Mouse (Mus musculus): ENCODE data around the gene Nup210.

Gene Nup210

DNA sequence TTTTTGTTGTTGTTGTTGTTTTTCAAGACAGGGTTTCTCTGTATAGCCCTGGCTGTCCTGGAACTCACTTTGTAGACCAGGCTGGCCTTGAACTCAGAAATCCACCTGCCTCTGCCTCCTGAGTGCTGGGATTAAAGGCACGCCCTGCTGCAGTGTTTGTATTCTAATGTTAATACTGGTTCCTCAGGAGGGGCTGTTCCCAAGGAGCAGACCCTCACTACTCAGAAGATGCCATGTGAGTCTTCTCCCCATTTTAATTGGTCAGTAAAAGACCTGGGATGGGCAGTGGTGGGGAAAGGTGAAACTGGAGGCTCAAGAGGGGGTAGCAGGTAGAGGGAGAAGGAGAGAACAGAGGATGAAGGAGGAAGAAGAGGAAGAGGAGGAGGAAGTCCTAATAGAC is 13.2 kb downstream of the Nup210 start:
- WGBS, result 97% methylated on average over 1 of the region's 1 CpGs

GRCm38 (mm10) chr6:91100621-91101020 is 16.0 kb downstream of the Nup210 start:
- 86% methylated on average over 5 of the region's 5 CpGs for WGBS

- 98% methylated on average over 3 of the region's 3 CpGs for WGBS
These were observed 18.8 kb downstream of the Nup210 start for GRCm38 (mm10) chr6:91097879-91098278.

DNA sequence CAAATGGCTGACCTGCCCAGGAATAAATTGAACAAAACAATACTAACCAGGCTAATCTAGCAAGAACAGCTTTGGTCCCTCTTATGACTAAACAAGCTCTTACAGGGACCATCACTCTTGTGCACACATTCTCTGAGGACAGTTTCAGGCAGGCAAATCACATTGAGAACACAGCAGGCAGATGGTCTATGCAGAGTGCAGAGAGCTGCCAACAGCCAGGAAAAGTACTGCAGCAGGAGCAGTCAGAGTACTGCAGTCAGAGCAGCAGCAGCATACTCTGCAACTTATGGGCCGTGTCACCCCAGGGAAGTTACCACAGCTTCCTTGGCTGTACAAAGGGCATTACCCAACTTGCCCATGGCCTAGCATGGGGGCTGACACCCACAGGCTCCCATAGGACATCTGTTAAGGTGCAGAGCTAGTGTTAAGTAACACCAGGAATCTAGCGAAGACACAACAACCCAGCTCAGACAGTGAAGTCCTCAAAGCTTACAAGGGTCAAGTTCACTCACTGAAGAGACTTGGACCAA is 21.5 kb downstream of the Nup210 start:
- WGBS, result 58% methylated on average over 2 of the region's 2 CpGs

DNA sequence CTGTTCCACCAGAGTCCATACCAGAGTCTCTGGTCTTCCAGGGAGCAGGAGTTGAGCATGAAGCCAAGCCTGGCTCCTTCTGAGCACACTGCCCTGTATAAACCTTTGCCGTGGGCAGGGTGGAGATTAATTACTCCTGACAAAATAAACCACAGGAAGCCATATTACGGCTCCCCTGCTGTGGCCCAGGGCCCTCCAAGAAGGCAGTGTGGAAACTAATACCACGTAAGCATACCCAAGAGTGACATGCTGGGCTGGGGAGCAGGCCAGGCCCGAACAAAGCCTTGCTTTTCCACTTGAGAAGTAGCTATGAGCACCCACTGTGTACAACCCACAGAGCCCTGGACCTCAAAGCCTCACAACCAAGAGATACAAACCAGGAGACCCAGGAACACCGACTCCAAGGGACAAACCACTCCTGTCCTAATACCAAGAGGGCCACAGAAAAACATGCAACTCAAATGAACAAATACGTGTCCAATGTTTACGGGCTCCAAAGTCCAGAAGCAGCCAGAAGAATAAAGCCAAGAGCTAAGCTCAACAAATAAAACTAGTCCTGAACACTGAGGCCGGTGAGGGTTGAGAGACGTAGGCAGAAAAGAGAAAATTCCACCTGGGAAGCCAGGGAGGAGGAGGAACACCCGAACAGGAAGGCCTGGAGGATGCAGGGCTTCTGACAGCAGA is 24.3 kb downstream of the Nup210 start:
- WGBS, result 80% methylated on average over 10 of the region's 10 CpGs

DNA sequence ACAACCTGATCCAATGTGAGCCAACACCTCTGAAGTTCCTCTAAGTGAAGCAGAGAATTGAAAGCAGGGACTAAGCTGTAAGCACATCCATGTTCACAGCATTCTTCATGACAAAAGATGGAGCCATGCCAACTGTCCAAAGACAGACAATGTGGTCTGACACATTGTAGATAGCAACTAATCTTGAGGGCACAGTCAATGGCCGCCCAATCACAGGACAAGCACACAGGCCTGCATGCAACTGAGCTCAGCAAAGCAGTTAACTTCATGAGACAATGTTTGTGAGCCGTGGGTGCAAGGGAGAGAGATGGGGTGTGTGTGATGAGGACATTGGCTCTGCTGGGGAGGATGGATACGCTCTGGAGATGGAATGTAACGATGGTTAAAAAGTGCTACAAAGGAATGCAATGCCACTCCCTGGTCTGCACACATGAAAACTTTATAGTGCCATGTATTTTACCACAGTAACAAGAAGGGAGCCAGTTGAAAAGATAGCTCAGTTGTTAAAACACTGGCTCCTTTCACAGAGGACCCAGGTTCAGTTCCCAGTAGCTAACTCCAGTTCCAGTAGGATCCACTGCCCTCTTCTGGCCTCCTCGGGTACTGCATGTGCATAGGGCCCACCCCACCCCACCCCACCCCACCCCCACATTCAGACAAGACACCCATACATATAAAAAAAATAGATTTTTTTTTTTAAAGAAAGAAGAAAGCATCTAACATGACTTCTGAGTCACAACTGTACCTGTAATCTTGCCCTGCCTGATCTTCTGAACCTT is 31.3 kb downstream of the Nup210 start:
- WGBS, result 86% methylated on average over 5 of the region's 5 CpGs

DNA sequence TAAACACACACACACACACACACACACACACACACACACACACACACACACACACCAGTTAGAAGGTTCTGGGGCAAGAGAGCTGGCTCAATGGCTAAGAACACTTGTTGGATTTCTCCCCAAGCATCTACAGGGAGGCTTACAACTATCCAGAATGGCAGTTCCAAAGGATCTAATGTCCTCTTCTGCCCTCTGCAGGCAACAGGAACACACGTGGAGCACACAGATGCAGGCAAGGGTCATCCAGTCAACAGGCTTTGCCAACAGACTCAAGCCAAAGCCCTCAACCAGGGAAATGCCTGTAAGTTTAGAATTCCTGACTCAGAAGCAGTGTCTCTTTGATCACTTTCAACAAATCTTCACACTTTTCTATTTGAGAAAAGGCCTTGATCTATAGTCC is 36.6 kb downstream of the Nup210 start:
- 27% methylated on average over 1 of the region's 1 CpGs for WGBS

- WGBS, result 28% methylated on average over 9 of the region's 9 CpGs
These were observed 40.4 kb downstream of the Nup210 start for GRCm38 (mm10) chr6:91076249-91076648.

- 97% methylated on average over 1 of the region's 1 CpGs for WGBS
These were observed 48.1 kb downstream of the Nup210 start for GRCm38 (mm10) chr6:91068511-91068910.

DNA sequence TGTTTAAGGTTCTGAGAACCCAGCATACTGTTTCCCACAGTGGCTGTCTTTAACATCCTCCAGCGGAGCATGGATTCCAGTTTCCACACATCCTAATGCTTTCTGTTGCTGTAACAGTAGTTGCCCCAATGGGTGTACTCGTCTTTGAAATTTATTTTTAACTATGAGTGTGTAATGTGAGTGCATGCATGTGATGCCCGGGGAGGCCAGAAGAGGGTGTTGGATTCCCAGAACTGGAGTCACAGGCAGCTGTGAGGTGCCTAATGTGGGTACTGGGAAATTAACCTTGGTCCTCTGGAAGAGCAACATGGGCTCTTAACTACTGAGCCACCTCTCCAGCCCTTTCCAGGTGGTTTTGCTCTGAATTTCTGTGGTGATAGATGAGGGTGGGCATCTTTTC is 49.6 kb downstream of the Nup210 start:
- WGBS, result 68% methylated on average over 3 of the region's 3 CpGs

GRCm38 (mm10) chr6:91061296-91061695 is 55.3 kb downstream of the Nup210 start:
- 74% methylated on average over 2 of the region's 2 CpGs for WGBS

GRCm38 (mm10) chr6:91059711-91060110 is 56.9 kb downstream of the Nup210 start:
- 69% methylated on average over 2 of the region's 2 CpGs for WGBS

DNA sequence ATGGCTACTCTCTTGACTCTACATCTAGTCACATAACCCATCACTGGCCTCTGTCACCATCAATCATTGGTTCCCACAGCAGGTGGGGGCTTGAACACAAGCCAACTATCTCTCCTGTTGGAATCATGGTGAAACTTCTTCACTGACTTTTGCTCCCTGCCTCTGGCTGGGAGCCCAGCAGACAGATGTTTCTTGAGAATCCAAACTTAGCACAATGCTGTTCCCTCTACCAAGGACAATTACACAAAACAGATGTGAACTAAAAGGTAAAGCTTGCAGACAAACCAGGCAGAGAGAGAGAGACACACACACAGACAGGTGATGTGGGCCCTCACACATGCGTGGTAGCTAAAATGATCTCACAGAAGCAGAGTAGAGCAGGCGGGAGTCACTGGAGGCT is 58.6 kb downstream of the Nup210 start:
- WGBS, result 88% methylated on average over 2 of the region's 2 CpGs

DNA sequence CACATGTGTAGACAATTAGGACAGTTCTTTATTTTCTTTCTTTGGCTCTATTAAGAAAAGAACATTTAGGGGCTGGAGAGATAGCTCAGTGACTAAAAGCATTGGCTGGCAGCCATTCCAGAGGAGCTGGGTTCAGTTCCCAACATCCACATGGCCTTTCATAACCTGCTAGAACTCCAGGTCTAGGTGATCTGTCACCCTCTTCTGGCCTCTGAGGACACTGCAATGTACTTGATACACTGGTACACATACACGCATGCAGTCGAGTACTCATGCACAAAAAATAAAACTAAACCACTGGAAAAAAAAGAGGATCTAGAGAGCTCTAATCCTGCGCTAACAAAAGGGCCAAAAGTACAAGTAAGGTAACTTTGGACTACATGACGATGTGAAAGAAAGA is 64.1 kb downstream of the Nup210 start:
- 96% methylated on average over 4 of the region's 4 CpGs for WGBS

DNA sequence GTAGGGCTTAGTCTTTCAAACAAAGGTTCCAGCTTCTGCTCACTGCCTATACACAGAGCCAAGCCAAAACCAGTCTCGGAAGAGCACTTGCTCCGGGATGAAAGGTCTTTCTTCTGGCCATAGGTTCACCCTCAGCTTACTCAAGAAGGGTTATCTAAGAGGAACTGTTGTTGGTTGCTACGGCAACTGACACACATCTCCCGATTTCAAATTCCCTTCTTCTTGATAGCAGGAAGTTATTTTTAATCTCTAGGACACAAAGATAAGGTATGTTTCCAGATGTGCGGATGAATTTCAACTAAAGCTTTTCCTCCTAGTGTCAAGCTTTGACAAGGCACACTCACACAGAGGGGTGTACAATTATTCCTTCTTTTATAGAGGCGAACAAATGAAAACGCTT is 68.6 kb downstream of the Nup210 start:
- WGBS, result 78% methylated on average over 7 of the region's 7 CpGs

DNA sequence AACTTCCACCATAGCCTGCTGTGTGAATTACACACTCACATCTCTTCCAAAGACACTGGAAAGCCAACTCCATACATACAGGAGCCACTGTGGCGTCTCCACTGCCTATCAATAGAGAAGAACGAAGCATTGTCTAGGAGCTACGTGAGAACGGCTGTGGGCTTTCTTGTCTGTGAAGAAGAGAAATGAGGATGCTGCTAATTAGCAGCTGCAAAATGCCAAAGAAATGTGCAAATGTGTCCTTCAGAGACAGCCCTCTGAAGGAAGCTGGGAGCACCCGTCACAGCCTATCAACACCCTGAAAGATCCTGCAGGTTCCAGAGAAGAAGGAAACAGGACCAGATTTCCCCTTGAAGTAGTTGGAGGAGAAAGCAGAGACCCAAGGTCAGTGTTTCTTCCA is 69.2 kb downstream of the Nup210 start:
- WGBS, result 43% methylated on average over 5 of the region's 5 CpGs

GRCm38 (mm10) chr6:91046184-91046583 is 70.4 kb downstream of the Nup210 start:
- 83% methylated on average over 5 of the region's 5 CpGs for WGBS

DNA sequence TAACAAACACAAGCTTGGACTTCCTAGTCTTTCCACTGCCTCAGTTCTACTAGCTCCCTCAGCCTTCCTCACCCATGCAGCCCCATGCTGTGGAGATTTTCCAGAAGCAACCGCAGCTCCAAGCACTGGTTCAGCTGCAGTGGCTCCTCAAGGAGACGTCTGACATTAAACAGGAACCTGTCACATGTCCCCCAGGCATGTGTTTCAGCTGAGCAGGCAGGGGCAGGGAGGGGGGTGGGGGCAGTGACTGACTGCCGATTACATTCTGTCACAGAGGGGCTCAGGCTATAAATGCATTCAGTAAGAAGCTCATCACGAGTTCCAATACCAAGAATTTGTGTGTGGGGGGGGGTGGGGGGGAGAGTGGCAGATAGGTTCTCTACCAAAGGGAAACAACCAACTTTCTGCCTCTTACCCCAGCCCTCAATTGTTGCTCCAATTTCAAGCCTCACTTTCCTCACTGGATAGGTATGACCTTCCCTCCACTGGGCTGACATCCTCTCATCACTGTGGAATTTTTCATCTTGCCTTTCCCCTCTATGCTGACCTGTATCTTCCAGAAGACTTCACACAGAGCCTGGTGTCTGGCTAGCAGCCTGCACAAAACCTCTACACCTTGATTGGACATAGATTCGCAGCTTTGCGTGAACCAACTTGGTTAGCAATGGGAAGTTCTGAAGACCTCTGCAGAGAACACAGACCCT is 71.8 kb downstream of the Nup210 start:
- 65% methylated on average over 6 of the region's 6 CpGs for WGBS

GRCm38 (mm10) chr6:91041287-91041686 is 75.3 kb downstream of the Nup210 start:
- WGBS, result 40% methylated on average over 5 of the region's 5 CpGs

DNA sequence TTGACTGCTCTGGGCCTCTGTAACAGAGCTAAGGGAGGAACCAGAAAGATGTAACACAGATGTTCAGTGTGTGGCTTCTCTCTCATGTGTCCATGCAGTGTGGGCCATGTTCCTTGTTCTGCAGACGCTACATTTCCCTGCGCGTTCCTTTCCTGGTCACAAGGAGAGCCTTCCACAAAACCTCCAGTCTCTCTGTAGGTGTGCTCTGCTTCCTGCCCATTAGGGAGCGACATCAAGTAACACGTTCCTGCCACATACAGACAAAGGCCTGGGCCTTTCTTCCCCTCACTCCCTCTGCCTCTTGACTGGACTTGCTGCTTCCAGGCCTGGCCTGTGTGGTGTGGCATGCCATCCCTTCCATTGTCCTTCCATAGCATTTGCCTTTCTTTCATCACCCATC is 88.4 kb downstream of the Nup210 start:
- WGBS, result 88% methylated on average over 5 of the region's 5 CpGs

DNA sequence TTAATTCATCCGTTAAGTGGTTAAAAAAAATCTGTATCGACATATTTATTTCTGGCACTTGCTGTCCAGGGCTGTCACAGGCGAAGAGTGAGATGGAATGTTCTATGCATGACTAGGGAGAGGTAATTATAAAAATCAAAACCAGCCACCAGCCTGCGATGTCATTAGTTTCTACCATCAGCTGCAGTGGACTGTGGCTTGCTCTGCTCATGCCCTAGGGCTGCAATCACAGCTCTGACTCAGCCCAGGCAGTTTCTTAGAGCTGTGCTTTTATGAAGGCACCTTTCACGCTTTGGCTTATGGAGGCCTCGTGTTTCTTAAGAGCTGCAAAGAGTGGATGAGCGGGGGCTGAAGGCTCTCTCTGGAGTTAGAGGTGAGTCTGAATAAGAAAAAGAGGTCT is 95.8 kb downstream of the Nup210 start:
- WGBS, result 83% methylated on average over 7 of the region's 7 CpGs

DNA sequence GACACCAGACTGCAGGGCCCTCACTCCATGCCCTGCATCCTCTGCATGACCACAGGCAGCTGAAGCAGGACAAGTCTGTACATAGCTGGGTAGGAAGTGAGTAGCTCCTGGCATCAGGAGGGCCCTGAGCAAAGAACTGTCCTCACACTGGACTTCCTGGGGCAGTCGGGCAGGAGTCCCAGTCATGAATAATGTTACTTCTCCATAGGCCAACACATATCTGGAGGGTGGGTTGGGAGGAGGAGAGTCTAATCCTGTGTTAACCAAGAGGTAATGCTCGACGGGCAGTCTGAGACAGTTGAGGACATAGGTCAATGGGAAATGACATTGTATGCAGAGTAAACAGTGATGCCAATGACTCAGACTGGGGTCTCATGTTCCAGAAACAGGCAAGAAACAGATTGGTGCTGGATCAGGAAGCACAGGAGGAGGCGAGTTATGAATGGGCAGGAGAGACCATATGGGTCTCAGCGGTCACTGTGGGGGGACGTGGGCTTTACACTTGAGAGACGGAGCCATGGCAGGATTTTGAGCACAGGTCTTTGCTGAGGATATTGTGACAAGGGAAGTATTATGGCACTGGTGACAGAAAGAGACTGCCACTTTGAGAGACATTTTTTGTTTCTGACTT is 99.9 kb downstream of the Nup210 start:
- 86% methylated on average over 7 of the region's 7 CpGs for WGBS

Data from cerebral cortex, adult 2 months (tissue).